Mouse (Mus musculus) ES-Bruce4 (cell line): Measurements from ENCODE around the gene Il22ra2.

ENCODE experiments used
- CTCF ChIP-seq: IDR thresholded peaks from one replicate; pipeline ENCODE4 v1.8.1; 2011; ENCODE audit warnings: low read depth, low read length
- POLR2A ChIP-seq: IDR thresholded peaks from one replicate; pipeline ENCODE4 v1.8.1; 2011; ENCODE audit warnings: low read length; ENCODE audit not compliant: insufficient read depth

- TF ChIP-seq POLR2A (no peak), CTCF (no peak)
Measured at GRCm38 (mm10) chr10:19600093-19600420, 21.7 kb upstream of the Il22ra2 start.
